Mouse (Mus musculus) testis, adult 2 months (tissue): ENCODE measurements around the gene Cda.

Experiments used
- CTCF ChIP-seq: fragments of 200-500 bp; IDR thresholded peaks from 2 replicates; pipeline ENCODE4 v1.5.1; 2012; ENCODE audit warnings: low read depth, mild to moderate bottlenecking, inconsistent platforms, low read length, moderate library complexity; ENCODE audit not compliant: control insufficient read depth, insufficient read depth, insufficient replicate concordance
- POLR2A ChIP-seq: fragments of 200-500 bp; IDR thresholded peaks from 2 replicates; pipeline ENCODE4 v1.6.1; 2012; ENCODE audit warnings: low read depth, mild to moderate bottlenecking, inconsistent platforms, low read length, moderate library complexity; ENCODE audit not compliant: control insufficient read depth

- TF ChIP-seq CTCF (no peak), POLR2A (no peak)
Observed at GRCm38 (mm10) chr4:138331647-138332046, 36.1 kb downstream of the Cda start.
